Mouse (Mus musculus): ENCODE data around the gene 6430628N08Rik. TPM values are rescaled to one million over a fixed set of nuclear protein-coding genes. Genes with fewer than 3 reads are reported as not detected.

6430628N08Rik gene
- total and polyA plus RNA-seq, 3 experiments: not detected

DNA sequence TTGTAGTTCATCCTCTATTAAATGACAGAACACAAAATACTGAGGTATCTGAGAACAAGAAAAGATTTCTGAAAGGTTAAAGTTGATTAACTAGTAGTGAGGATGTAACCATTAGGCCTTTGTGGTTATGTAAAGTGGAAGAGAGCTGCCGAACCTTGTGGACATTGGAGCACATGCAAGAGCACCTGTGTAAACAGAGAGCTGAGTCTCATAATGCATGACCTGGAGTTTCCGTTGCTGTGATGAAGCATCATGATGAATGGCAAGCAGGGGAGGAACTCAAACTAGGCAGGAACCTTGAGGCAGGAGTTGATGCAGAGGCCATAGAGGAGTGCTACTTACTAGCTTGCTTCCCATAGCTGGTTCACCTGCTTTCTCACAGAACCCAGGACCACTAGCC, 39.8 kb upstream of the 6430628N08Rik start (continued):
- no peak; the same call in 1 of the 2 replicates for TF ChIP-seq MXI1 (IDR thresholded peaks at IDR 0.05; ENCODE audit: low read depth, low read length)
- TF ChIP-seq JUND (conservative IDR thresholded peaks at IDR 0.05; ENCODE audit: low read depth, low read length): peak; percentile 91
- no peak for TF ChIP-seq PAX5 (IDR thresholded peaks at IDR 0.05; ENCODE audit: low read length)
- TF ChIP-seq SIN3A (IDR thresholded peaks at IDR 0.05; ENCODE audit: low read length): peak; percentile 92
- TF ChIP-seq GABPA (IDR thresholded peaks at IDR 0.05; ENCODE audit: insufficient replicate concordance, low read depth, low read length): no peak
- TF ChIP-seq NRF1 (IDR thresholded peaks at IDR 0.05; ENCODE audit: low read depth, low read length): no peak
- TF ChIP-seq MAX (IDR thresholded peaks at IDR 0.05; ENCODE audit: low read length): peak; percentile 92
- TF ChIP-seq NELFE (IDR thresholded peaks at IDR 0.05; ENCODE audit: low read depth, low read length): no peak
- 0 out of 2 replicates have a peak, but pooled peaks have one; percentile 9 for TF ChIP-seq ELF1 (IDR thresholded peaks at IDR 0.05; ENCODE audit: low read depth, low read length)
- TF ChIP-seq USF1 (IDR thresholded peaks at IDR 0.05; ENCODE audit: low read depth, low read length): no peak
- no peak for TF ChIP-seq ZMIZ1 (IDR thresholded peaks at IDR 0.05; ENCODE audit: low read depth, low read length)
- peak; percentile 27; the same call in 1 of the 2 replicates for TF ChIP-seq MEF2A (IDR thresholded peaks at IDR 0.05; ENCODE audit: borderline replicate concordance, low read depth, low read length)

DNA sequence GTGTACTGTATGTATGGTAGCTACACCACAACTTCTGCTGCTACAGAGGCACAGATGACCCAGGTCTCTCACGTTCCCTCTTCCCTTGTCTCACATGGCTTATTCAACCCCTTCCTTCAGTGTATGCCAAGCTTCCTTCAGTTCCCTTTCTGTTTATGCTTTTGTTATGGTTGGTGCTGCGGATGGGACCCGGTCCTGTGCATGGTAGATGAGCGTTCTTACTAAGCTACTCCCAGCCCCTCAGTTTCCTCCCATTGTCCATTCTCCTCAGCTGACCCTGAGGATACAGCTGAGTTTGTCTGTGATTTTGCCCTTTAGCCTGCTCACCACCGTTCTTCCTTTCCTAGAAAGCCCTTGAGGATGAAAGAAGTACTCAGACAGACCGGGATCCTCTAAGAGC, 38.9 kb upstream of the 6430628N08Rik start:
- H3K27me3 ChIP-seq (replicated peaks): no peaks in the 10 kb centered on the region
- H3K36me3 ChIP-seq (replicated peaks in 1 of 2; ENCODE audit: control insufficient read depth in 1 of 2, insufficient read depth in 1 of 2, low read length in 1 of 2): peaks cover 54 to 80% of the 10 kb centered on the region in 2 experiments
- dilution Hi-C loops (cut with MboI; ENCODE audit: extremely low pct_ligation_motif_present, extremely low pct_unique_long_range_greater_than_20kb, low sequenced_read_pairs): no loop called here
- peaks cover 25 to 82% of the 10 kb centered on the region in 2 experiments for H3K4me1 ChIP-seq (ENCODE audit: control insufficient read depth in 1 of 2, insufficient read depth in 2 of 2)
- H3K9me3 ChIP-seq (replicated peaks; ENCODE audit: low read length): peaks cover 4% of the 10 kb centered on the region
- no peak overlapping the region for H3K4me3 ChIP-seq (replicated peaks in 1 of 3; ENCODE audit: low read depth in 2 of 3, low read length in 2 of 3, poor library complexity in 1 of 3)
- H3K4me2 ChIP-seq (ENCODE audit: insufficient read depth, low read depth, poor library complexity, severe bottlenecking): no peak overlapping the region
- no peak for DNase-seq (ENCODE audit: extremely low read depth)
- TF ChIP-seq CHD2 (IDR thresholded peaks at IDR 0.05; ENCODE audit: low read length): no peak
- no peak for TF ChIP-seq MYC (IDR thresholded peaks at IDR 0.05; ENCODE audit: low read depth, low read length)
- no peak for TF ChIP-seq ETS1 (conservative IDR thresholded peaks at IDR 0.05; ENCODE audit: low read depth, low read length)
- no peak for TF ChIP-seq GABPA (IDR thresholded peaks at IDR 0.05; ENCODE audit: insufficient replicate concordance, low read depth, low read length)
- no peak for TF ChIP-seq HCFC1 (IDR thresholded peaks at IDR 0.05; ENCODE audit: low read depth, low read length)
- no peak for TF ChIP-seq E2F4 (IDR thresholded peaks at IDR 0.05; ENCODE audit: insufficient replicate concordance, low read depth, low read length)
- TF ChIP-seq TCF12 (IDR thresholded peaks at IDR 0.05; ENCODE audit: low read depth, low read length): no peak
- TF ChIP-seq MAFK (IDR thresholded peaks at IDR 0.05; ENCODE audit: insufficient replicate concordance, low read length): no peak
- TF ChIP-seq IRF4 (IDR thresholded peaks at IDR 0.05; ENCODE audit: low read depth, low read length): no peak
- no peak for TF ChIP-seq NRF1 (IDR thresholded peaks at IDR 0.05; ENCODE audit: low read depth, low read length)
- no peak for TF ChIP-seq BHLHE40 (IDR thresholded peaks at IDR 0.05; ENCODE audit: low read depth, low read length)
- in situ Hi-C loops (cut with MboI; ENCODE audit: low pct_ligation_motif_present, low pct_unique_long_range_greater_than_20kb, low sequenced_read_pairs): no loop called here
- H3K9ac ChIP-seq (ENCODE audit: insufficient read depth, low read depth): no peak overlapping the region
- no peak overlapping the region; the same call in 1 of the 2 replicates for H3K27ac ChIP-seq (ENCODE audit: insufficient read depth, low read depth)
- H3K79me2 ChIP-seq (replicated peaks; ENCODE audit: control insufficient read depth, extremely low read depth, insufficient read depth, poor library complexity, severe bottlenecking): no peaks in the 10 kb centered on the region; the same call in none of the 2 replicates

All from CH12.LX (cell line).